Mouse (Mus musculus) heart, postnatal 0 days (tissue): ENCODE results near the gene Dkk2. TPM values are rescaled to one million over a fixed set of nuclear protein-coding genes. Genes with fewer than 3 reads are reported as not detected.

Experiments
- ATAC-seq: fragments of 200-750 bp; cut with Nextera tagmentation; 2 replicates; pipeline ENCODE4 v1.8.0; 2017; ENCODE audit warnings: low read depth, moderate number of reproducible peaks, moderate library complexity; ENCODE audit not compliant: insufficient read depth
- DNase-seq: peaks from one replicate; pipeline ENCODE4 v3.0.0-alpha.2; 2016; ENCODE audit warnings: low spot score
- H3K27ac ChIP-seq: fragments of 300-500 bp; sonication (generic); 2 replicates; pipeline ENCODE4 v1.5.1; 2014; ENCODE audit warnings: low read depth, mild to moderate bottlenecking
- H3K27me3 ChIP-seq: fragments of 300-500 bp; sonication (generic); 2 replicates; pipeline ENCODE4 v1.6.1; 2014; ENCODE audit warnings: low read length, mixed read lengths; ENCODE audit not compliant: control insufficient read depth, insufficient read depth
- H3K36me3 ChIP-seq: fragments of 300-500 bp; sonication (generic); replicated peaks from 2 replicates; pipeline ENCODE4 v1.6.1; 2014; ENCODE audit warnings: low read length, mixed read lengths; ENCODE audit not compliant: control insufficient read depth, insufficient read depth
- H3K4me1 ChIP-seq: fragments of 300-500 bp; sonication (generic); 2 replicates; pipeline ENCODE4 v1.6.1; 2014; ENCODE audit warnings: antibody characterized with exemption; ENCODE audit not compliant: control insufficient read depth, insufficient read depth
- H3K4me2 ChIP-seq: fragments of 300-500 bp; sonication (generic); 2 replicates; pipeline ENCODE4 v1.6.1; 2014; ENCODE audit warnings: low read depth, mild to moderate bottlenecking, low read length, moderate library complexity
- H3K4me3 ChIP-seq: fragments of 300-500 bp; sonication (generic); 2 replicates; pipeline ENCODE4 v1.5.1; 2014; ENCODE audit warnings: low read depth, low read length
- H3K9ac ChIP-seq: fragments of 300-500 bp; sonication (generic); replicated peaks from 2 replicates; pipeline ENCODE4 v1.6.1; 2014; ENCODE audit warnings: low read depth, low read length, mixed read lengths
- H3K9me3 ChIP-seq: fragments of 300-500 bp; sonication (generic); replicated peaks from 2 replicates; pipeline ENCODE4 v1.6.1; 2016; ENCODE audit warnings: low read length; ENCODE audit not compliant: control insufficient read depth
- CTCF ChIP-seq: IDR thresholded peaks from 2 replicates; pipeline ENCODE4 v1.5.1; 2016; ENCODE audit warnings: antibody characterized with exemption, control low read depth, low read depth
- EP300 ChIP-seq: IDR thresholded peaks from 2 replicates; pipeline ENCODE4 v1.6.1; 2016; ENCODE audit warnings: antibody characterized with exemption, low read depth
- WGBS: fragments of 180-500 bp; shearing (Covaris S2); extraction: QIAGEN DNeasy Blood & Tissue Kit; methylation state at CpG from one replicate; pipeline ENCODE4 v1.1.7; 2014; 5-methylcytosine and 5-hydroxymethylcytosine counted together
- polyA plus RNA-seq: library from polyadenylated mRNA; unstranded; fragments of >200 nt; fragmentation: Nextera tagmentation; extraction: Ambion mirVana; gene quantifications from 2 replicates; pipeline ENCODE4 v1.2.1, GENCODE M21; 2015
- total RNA-seq: library from RNA; depleted of rRNA; stranded (reverse); fragments of >200 nt; gene quantifications from 2 replicates; pipeline ENCODE4 v1.2.3, GENCODE M21; 2014; ENCODE audit warnings: low replicate concordance

The Dkk2 gene
- total and polyA plus RNA-seq, 2 experiments from 2014 or later, result 0.08 to 0.40 TPM

DNA sequence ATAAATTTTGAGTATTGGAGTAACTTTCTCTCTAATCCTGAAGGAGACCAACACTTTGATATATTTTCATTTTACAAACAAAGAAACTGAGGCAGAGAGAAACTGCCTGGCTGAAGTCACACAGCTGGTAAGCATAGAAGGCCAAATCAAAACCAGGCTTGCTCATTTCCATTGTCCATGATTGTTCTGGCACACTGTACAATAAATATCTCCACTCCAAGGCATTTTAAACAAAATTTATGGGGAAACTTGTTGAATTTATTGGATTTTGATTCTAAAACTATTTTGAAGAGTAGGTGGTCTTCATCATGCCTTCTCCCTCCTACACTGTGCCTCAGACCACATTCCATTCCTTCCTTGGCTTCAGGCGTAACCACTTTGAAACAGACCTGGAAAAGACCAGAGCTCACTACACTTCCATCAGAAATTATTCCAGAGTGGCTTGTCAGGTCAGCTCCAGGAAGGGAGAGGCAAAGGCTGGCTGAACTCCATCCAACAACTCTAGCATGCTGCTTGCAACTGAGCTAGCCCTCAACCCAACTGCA lies 44.7 kb downstream of the Dkk2 start:
- Histone ChIP-seq H3K36me3 (no peaks in the 10 kb centered on the region), H3K4me2 (no peak overlapping the region), H3K9ac (no peak overlapping the region), H3K9me3 (no peaks in the 10 kb centered on the region), H3K27me3 (no peaks in the 10 kb centered on the region), H3K4me1 (no peaks in the 10 kb centered on the region), H3K4me3 (no peak overlapping the region), H3K27ac (no peak overlapping the region)
- DNase-seq, result no peak
- ATAC-seq, result no peak
- WGBS, result 70% methylated on average over 1 of the region's 1 CpGs
- TF ChIP-seq CTCF, result no peak
- TF ChIP-seq EP300, result no peak

- TF ChIP-seq CTCF, result no peak
- TF ChIP-seq EP300, result no peak
- WGBS, result 90% methylated on average over 3 of the region's 3 CpGs
- H3K4me3 ChIP-seq, result no peak overlapping the region
- no peaks in the 10 kb centered on the region for H3K4me1 ChIP-seq
- ATAC-seq (no peak), DNase-seq (no peak)
- H3K27me3 ChIP-seq, result no peaks in the 10 kb centered on the region
- H3K9ac ChIP-seq, result no peak overlapping the region
- no peaks in the 10 kb centered on the region for H3K36me3 ChIP-seq
- no peak overlapping the region for H3K4me2 ChIP-seq
- H3K9me3 ChIP-seq, result no peaks in the 10 kb centered on the region
- H3K27ac ChIP-seq, result no peak overlapping the region
Measured at GRCm38 (mm10) chr3:132130781-132131180, 45.7 kb downstream of the Dkk2 start.

- no peak for ATAC-seq
- no peak for TF ChIP-seq EP300
- TF ChIP-seq CTCF, result no peak
Measured at GRCm38 (mm10) chr3:132131939-132132338, 46.8 kb downstream of the Dkk2 start.

GRCm38 (mm10) chr3:132134502-132134901 lies 49.4 kb downstream of the Dkk2 start:
- no peak for TF ChIP-seq CTCF
- no peak for TF ChIP-seq EP300
- no peaks in the 10 kb centered on the region for H3K36me3 ChIP-seq
- H3K9me3 ChIP-seq, result no peaks in the 10 kb centered on the region
- no peak overlapping the region for H3K27ac ChIP-seq
- no peak overlapping the region for H3K9ac ChIP-seq
- 47% methylated on average over 1 of the region's 1 CpGs for WGBS
- no peak overlapping the region for H3K4me3 ChIP-seq
- H3K27me3 ChIP-seq, result no peaks in the 10 kb centered on the region
- ATAC-seq (no peak), DNase-seq (no peak)
- H3K4me1 ChIP-seq, result no peaks in the 10 kb centered on the region
- H3K4me2 ChIP-seq, result no peak overlapping the region

More at GRCm38 (mm10) chr3:132131939-132132338, 46.8 kb downstream of the Dkk2 start:
- Histone ChIP-seq H3K9me3 (no peaks in the 10 kb centered on the region), H3K27ac (no peak overlapping the region), H3K4me1 (no peaks in the 10 kb centered on the region), H3K27me3 (no peaks in the 10 kb centered on the region), H3K36me3 (no peaks in the 10 kb centered on the region), H3K4me3 (no peak overlapping the region), H3K4me2 (no peak overlapping the region), H3K9ac (no peak overlapping the region)
- DNase-seq, result no peak
- 77% methylated on average over 4 of the region's 4 CpGs for WGBS

DNA sequence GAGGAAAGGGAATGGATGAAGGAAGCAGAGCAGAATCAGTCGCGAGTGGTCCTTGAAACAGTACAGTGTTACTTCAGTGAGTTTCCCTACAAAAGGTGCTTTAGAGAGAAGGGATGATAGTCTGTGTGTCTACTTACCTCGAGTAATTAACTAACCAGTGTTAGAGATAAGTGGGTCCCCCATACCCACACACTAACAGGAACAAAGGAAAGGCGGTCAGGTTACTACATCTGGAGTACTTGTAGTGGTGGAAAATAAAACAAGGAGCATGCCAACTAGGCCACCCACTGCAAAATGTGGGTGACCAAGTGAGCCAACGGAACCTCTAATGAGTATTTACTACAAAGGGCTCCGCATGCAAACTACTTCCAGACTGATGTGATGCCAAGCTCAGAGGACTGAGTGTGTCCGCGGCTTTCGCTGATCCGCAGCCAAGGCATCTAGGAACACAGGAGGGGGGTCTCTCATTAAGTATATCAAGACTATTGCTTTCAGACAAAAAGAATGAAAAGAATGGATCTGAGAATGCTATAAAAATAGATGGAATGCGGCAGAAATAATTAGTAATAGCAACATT lies 52.8 kb downstream of the Dkk2 start:
- no peak overlapping the region for H3K27ac ChIP-seq
- no peak overlapping the region for H3K4me2 ChIP-seq
- 72% methylated on average over 11 of the region's 11 CpGs for WGBS
- no peak for DNase-seq
- H3K27me3 ChIP-seq, result no peaks in the 10 kb centered on the region
- TF ChIP-seq EP300, result no peak
- no peak for TF ChIP-seq CTCF
- no peak overlapping the region for H3K4me3 ChIP-seq
- no peaks in the 10 kb centered on the region for H3K36me3 ChIP-seq
- H3K9me3 ChIP-seq, result no peaks in the 10 kb centered on the region
- no peak overlapping the region for H3K9ac ChIP-seq
- H3K4me1 ChIP-seq, result no peaks in the 10 kb centered on the region
- ATAC-seq, result no peak

GRCm38 (mm10) chr3:132141031-132141430 lies 55.9 kb downstream of the Dkk2 start:
- no peak overlapping the region for H3K4me3 ChIP-seq
- H3K36me3 ChIP-seq, result no peaks in the 10 kb centered on the region
- H3K4me1 ChIP-seq, result no peaks in the 10 kb centered on the region
- H3K4me2 ChIP-seq, result no peak overlapping the region
- no peak overlapping the region for H3K27ac ChIP-seq
- no peak for TF ChIP-seq CTCF
- TF ChIP-seq EP300, result no peak
- no peaks in the 10 kb centered on the region for H3K9me3 ChIP-seq
- ATAC-seq (no peak), DNase-seq (no peak)
- H3K27me3 ChIP-seq, result no peaks in the 10 kb centered on the region
- no peak overlapping the region for H3K9ac ChIP-seq
- WGBS, result 71% methylated on average over 4 of the region's 4 CpGs
